Mouse (Mus musculus): ENCODE measurements at regions not wholly inside any gene's neighbourhood (a gene's known extent, or its start where the extent isn't known, plus 50 kb on each side); places are given as distances from the start of the nearest gene placed in this dataset.
"Not testable (repeated sequence)": the region's sequence is repeated elsewhere in the genome, so short reads cannot be mapped to it uniquely, and the experiment has no call there.

DNA sequence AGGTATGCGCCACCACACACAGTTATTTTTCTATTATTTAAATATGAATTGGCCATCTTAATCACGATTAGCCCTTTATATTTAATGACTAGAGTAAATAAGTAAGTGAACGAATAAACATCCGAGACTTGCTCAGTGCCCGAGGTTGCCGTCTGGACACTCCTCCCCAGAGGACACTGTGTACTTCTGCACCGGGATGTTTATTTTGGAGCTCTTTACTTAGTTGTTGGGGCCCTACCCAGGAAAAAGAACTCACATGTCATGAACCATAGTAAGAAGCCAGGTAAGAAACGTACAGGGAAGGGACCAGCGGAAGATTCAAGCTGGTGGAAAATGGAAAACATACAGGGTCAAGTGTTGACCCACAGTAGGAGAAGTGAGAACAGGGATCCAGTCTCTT is 89.0 kb downstream of the Akr1d1 start:
- CTCF ChIA-PET, result no interaction called here

DNA sequence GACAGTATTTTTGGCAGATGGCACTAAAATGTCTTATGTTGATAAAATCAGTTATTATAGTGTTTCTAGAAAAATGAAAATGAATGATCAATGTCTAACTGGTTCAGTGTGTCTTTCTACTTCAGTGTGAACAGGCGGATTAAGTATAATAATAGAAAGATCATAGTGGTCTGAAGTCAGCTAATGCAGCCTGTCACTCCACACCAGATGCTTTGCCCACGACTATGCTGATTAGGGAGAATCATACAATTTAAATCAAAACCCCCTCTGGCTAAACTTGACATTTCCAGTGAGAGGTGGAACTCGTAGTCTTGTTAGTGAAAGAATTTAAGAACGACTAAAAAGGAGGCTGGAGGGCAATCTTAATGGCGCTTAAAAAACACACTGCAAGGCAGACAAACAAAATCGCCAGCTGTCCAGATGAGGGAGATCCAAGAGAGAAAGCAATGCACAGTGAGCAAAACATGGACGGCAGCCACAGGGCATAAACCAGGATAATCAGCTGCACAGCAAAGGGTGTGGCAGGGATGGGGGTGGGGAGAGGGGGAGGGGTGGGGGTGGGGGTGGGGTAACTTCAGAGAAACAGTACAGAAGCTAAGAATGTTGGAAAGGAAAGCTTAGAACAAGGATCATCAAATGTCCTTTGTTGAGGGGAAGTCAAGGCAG is 91.5 kb downstream of the Akr1d1 start:
- CTCF ChIA-PET, result no interaction called here

DNA sequence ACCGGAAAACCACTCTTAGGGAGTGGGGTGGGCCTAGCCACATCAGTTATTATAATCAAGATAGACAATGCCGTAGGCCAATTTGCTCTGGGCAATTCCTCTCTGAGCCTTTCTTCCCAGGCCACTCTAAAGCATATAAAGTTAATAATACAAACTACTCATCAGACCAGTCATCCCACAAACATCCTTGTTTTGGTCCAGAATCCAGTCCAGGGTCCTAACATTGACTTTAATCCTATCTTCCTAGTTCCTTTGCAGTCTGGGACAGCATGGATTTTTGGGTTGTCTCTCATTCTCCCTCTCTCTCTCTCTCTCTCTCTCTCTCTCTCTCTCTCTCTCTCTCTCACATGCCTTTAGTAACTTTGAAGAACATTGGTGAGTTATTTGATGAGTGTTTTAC is 92.3 kb downstream of the Akr1d1 start:
- CTCF ChIA-PET, result no interaction called here

DNA sequence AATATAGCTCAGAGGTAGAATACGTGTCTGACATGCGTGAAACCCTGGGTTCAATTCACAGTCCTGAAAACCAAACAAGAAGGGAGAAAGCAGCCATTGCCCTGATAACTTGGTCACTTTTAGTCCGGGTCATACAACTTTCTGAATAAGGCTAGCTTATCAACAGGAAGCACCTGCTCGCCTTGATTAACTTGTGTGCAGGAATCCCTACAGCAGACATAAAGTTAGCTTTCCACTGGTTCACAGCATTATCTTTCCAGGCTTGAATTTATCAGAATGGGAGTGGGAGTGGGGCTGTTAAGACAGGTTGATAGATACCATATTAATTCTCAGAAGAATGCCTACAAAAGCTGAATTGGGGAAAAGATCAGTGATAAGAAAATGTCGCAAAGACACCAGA is 97.2 kb downstream of the Akr1d1 start:
- CTCF ChIA-PET, result interaction anchor here (0.6 kb wide), 1 partner anchor 24 kb away, joined by 3 read pairs; no protein-coding TSS in a partner anchor

DNA sequence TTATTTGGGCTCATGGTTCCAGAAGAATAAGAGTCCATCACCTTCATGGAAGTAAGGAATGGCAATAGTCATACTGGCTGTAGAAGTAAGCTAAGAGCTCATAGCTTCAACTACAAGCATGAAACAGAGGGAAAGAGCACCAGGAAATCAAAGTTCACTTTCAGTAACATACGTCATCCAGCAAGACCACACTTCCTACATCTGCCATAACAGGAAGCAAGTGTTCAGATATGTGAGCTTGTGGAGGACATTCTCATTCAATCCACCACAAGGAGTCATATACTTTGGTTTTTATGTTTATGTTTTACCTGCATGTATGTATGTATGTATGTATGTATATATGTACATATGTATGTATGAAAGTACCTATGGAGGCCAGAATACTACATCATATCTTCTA is 104.0 kb downstream of the Akr1d1 start:
- CTCF ChIA-PET, result no interaction called here

DNA sequence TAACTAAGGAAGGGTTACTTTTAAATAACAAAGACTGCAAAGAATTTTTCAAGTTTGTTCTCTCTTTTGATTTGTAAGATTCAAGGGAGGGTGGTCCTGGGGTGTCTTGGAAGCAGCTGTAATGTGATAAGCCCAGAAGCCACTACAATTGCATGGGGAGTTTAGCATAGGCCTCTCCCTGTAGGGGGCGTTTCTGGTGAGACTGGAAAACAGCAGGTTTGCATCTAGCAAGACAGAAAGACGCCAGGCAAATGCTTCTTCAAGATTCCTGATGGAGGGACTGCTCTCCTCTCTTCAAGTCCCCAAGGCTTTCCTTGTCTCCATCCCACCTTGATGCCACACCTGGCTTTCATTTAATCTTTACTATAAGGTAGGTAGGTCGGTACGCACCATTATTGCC is 112.1 kb downstream of the Akr1d1 start:
- CTCF ChIA-PET, result no interaction called here

DNA sequence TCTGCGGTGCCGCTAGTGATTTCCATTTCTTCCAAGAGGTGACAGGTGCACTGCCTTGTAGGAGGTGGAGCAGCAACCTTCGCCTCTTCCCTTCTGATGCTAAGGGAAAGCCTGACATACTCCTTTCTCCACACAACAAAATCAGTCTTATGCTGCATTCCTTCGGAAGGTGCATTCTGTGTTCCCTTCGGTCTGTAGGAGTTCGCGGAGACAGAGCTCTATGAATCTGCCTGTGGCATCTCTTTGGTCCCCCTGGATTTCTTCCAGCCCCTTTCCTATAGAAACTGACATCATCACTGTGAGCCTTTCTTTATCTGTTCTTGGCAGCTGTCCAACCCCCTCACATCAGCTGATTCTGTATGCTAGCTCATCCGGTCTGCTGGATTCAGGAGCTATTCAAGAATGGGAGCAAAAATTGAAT is 112.7 kb downstream of the Akr1d1 start:
- CTCF ChIA-PET, result interaction anchor here (0.5 kb wide), 1 partner anchor 220 kb away, joined by 3 read pairs; no protein-coding TSS in a partner anchor

DNA sequence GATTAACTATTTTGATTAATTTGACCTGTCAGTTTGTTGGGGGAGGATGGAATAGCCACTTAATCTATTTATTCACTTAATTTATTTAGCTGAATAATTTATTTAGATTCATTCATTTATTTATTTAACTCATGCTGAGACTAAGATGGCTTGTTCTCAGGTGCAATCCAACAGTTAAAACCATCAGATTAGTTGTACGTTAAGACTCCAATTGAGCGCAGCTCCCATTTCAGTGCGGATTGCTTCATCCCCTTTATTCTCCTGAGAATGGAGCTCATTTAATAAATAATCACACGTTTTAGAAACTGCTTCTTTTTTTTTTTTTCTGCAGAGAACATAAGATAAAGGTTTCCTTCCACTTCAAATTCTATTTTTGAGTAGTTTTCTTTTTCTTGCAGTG is 113.2 kb downstream of the Akr1d1 start:
- CTCF ChIA-PET, result interaction anchor here (0.5 kb wide), 1 partner anchor 221 kb away, joined by 3 read pairs; no protein-coding TSS in a partner anchor

DNA sequence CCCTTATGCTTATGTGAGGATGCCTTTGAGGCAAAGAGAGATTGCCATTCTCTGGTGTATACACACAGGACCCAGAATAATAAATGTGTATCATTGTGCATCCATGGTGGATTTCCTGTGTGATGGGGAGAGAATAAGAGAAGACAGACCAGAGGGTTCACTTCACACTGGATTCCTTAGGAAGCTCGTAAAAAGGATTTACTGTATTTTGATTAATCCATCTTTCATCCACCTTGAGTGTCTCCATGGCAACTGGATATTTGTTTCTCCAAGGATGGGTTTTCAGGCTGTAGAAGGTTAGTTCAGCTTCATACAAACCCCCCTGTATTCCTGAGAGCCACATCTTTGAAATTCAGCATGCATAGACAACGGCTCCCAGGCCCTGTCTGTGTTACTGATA is 113.7 kb downstream of the Akr1d1 start:
- CTCF ChIA-PET, result no interaction called here

DNA sequence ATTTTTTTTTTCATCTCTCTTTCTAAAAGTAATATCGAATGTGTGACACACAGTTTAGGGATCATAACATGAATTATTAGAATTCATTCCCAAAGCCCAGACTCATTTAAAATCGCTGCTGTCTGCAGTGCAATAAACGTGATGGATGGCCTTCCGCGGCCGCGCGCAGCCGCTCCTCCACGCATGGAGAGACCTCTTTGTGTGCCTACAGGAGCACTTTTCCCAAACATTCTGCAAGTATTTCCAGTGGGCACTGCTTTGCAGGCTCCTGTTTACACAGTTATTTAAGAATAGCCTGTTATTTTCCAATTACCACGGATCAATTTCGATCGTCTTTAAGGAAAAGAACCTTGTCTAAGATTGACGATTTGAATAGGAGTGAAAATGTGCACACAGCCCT is 115.6 kb downstream of the Akr1d1 start:
- CTCF ChIA-PET, result no interaction called here

DNA sequence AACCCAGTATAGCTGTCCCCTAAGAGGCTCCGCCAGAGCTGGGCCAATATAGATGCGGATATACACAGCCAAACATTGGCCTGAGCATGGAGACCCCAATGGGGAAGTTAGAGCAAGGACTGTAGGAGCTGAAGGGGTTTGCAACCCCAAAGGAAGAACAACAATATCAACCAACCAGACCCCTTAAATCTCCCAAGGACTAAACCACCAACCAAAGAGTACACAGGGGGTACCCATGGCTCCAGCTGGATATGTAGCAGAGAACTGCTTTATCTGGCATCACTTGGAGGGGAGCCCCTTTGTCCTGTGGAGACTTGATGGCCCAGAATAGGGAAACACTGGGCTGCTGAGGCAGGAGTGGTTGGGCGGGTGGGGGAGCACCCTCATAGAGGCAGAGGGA is 127.3 kb downstream of the Akr1d1 start:
- CTCF ChIA-PET, result not testable (repeated sequence)

DNA sequence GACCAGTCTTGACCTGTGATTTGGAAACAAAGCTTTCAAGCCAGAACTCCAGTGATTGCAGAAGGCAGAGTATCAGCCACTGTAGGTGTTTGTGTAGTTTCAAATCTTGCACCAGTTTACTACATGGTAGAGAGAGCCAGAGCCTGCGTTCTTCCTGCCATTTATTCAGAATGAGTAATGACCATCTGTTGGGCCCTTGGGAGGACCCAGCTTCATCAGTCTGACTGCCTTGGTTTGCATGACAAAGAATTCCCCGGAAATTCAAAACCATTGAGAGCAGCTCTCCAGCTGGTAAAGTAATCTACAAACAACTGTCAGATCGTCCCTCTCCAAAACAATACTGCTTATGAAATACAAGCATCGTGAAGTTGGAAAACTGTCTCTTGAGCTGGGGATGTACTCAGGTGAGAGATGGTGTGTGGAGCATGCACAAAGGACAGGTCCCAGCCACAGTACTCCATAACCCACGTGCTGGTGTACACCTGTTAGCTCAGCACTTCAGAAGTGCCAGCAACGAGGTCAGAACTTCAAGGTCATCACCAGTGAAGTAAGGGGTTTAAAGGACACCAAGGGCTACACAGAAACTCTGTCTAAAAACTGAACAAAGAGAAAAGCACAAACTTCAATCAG is 128.2 kb downstream of the Akr1d1 start:
- CTCF ChIA-PET, result no interaction called here

DNA sequence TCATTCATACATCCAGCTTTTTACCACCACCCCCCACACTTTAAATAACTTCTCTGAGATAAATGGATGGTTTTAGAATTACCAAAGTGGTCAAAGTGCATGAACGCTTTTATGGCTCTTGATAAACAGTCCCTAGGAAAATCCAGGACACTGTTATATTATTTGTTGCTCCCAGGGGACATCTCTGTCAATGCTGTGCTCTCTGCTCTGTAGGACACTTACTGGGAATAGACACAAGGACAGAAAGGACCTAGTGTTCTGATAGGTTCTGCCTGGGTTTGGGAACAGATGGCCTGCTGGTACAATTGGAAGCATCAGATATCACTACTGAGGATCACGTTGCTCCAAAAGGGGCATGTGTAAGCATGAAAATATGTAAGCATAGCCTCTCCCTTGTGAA is 132.8 kb downstream of the Akr1d1 start:
- CTCF ChIA-PET, result no interaction called here

DNA sequence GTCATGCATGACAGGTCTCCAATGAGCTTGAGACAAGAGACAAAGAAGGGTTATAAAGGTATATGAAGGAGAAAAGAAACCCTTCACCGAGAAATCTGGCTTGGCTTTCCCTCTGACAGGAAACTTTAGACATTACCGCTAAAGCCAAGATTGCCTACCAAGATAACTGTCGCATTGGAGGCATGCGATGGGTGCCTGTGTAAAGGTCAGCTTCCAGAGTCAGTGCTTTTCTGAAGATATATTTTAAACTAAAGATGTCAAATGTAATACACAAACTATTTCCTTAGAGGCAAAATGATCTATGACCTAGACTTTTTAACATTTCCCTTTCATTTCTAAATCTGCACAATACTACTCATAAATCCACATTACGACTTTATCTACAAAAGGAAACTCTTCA is 135.6 kb downstream of the Akr1d1 start:
- CTCF ChIA-PET, result no interaction called here

DNA sequence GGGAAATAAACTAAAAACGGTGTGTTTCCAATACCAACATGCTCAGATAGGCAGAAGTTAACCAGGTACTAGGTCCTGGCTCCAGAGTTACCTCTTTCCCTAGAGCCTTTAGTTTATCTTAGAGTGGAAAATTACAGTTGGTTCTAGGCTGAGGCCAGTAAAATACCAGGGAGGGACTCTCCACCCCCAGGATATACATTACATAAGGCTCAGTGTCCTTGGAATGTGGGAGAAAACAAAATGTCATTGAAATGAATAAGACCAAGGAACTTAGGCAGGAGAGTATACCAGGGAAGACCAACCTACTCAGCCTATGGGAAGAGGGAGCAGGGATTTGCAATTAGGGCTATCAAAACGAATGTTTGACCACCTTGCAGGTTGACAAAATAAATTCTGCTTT is 139.4 kb downstream of the Akr1d1 start:
- CTCF ChIA-PET, result no interaction called here

DNA sequence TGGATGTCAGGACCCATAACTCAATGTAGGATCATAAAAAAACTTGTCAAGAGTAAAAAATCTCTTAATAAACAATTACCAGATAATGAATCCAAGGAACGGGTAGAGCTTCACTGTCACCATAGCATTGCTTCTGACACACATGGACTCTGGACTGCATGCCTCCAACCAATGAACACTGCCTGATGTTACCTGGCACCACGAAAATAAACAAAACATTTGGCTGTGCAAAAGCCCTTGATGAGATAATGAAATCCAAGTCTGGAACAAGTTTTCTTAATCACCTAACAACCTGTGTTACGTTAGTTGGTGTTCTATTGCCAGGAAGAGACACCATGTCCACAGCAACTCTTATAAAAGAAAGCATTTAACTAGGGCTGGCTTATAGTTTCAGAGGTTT is 140.7 kb downstream of the Akr1d1 start:
- CTCF ChIA-PET, result no interaction called here

DNA sequence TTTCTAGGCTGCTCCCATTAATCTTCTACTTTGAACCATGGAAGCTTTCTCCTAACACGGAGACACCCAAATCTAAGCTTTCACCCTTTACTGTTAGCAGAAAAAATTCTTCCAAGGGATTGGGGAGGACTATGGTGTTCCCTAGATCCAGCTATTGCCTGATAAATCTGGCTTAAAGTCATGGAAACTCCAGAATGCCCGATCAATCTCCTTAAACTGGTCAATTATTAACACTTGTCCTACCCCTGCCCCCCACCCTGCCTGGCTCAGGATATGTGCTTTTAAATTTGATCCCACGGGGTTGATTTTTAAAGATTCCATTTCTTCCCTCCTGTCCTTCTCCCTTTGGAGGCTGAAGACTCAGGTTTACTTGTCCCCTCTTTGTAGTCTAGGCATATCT is 149.9 kb downstream of the Akr1d1 start:
- CTCF ChIA-PET, result no interaction called here

DNA sequence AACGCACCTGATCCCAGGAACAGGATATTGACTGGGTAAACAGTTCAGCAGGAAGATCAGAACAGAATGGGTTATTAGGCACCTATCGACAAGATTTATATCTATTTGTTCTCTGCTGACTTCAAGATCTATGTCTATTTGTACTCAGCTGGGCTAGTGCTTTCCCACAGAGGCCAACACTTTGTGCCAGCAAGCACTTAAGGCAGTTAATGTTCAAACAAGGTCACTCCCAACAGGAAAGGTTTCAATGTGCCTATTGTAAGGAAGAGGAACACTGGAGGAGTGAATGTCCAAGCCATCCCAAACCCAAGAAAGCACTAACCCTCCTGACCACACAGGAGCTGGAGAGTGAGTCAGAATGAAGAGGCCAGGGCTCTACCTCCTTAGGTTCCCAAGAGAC is 151.4 kb downstream of the Akr1d1 start:
- CTCF ChIA-PET, result not testable (repeated sequence)

DNA sequence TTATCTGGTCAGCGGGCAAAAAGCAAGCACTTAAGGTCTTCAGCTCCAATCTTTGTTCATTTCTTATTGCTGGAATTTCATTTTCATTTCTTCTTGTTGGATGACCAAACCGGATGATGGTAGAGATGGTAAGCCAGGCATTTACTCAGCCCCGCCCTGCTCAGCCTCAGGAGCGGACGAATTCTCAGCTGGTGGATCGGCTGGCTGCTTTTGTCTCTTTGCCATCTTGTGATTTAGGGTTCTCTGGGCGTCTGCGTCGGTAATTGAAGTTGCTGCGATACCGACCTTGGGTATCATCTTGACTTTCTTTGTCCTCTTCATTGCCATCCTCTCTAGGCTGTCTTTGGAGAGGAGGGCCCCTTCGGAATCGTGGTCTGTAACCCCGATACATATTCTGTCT is 156.1 kb downstream of the Akr1d1 start:
- CTCF ChIA-PET, result no interaction called here

DNA sequence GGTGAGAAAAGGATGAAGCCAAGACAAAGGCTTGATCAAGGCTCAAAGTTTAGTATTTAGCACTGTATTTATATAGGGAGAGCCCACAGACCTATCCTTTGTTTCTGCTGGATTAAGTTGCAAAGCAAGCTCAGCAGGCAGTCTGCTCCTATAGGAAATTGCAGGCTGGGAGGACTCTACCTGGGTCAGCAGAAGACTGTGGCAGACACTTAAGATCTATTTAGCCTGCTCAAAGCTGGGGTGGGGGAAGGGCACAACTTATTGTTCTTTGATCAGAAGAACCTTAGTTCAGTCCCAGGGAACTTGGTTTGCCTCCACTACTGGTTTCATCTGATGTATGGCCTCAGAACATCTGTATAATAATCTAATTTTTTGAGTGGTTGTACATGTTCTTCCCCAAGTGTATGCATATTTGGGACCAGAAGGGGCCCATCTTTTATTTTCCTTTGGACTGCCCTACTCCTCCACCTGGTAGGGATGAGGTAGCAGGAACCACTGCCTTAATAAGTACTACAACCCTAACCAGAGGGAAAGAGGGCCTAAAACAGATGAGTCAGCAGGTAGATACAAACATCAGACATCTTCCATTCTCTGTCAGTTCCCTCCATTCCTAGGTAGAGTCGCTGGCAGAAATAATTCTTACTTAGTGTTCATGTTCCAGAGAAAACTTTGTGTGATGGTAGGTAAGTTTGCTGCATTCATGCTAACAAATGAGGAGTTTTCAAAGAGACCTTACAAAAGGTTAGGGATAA is 159.1 kb downstream of the Akr1d1 start:
- CTCF ChIA-PET, result no interaction called here

DNA sequence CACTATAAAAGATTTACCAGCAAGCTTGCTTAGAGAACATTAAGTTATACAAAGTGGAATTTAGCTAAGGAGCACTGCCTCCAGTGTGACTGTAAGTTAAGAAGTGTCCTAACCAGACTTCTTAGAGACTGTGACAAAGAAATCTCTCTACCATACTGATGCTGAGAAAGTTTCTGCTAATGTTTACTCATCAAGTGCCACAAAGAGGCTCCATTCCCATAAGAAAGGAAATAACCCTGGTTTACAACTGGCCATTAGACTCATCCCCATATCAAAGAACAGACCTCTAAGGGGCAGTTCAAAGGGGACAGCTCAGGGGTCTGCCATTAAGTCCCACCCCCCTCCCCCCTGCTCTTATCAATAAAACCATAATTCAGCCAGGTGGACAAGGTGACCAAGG is 159.7 kb downstream of the Akr1d1 start:
- CTCF ChIA-PET, result no interaction called here

DNA sequence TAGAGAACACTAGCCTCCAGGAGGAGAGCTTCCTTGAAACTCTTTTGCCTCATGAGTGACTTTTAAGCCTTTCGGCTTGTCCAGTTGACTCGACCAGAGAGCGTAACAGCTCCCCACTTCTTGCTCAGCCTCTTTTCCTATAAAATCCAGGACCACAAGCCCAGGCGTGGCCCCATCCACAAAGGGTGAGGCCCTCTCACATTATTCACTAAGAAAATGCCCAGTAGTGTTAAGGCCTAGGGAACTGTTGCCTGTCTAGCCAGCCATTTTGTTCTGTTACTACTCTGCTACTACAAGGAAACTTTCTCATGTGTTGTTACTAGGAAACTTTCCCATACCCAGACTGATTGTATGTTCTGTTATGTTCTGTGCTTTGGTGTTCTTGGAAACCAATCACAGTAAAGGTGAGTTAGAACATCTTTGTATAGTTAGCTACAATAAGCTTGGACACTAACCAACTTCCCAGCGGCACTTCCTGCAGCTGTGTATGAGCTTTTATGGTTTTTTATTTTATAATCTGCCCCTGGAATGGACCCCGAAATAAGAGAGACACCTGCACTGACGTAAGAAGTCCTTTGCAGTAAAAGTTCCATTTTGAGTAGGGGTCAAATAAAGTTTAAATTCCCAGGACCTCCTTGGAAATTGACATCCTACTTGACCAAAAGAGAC is 162.1 kb downstream of the Akr1d1 start:
- CTCF ChIA-PET, result no interaction called here

DNA sequence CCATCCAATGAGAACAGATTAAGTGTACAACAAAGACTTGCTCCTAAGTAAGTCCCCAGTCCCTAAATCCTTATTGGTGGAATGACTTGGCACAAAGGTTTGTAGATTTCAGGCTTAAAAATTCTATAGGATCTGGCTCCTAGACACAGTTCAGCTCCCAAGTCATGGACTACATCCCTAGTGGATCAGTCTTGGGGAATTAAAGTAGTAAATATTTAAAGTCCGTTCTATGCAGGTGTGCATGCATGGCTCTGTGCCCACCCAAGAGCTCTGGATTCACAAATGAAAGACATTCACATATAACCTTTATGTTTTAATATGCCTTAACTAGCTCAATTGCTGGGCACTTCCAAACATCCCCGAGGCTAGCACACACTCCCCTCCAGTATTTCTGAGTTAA is 162.8 kb downstream of the Akr1d1 start:
- CTCF ChIA-PET, result no interaction called here
